Mouse (Mus musculus) forebrain, embryonic 10.5 days (tissue): ENCODE measurements at regions not wholly inside any gene's neighbourhood (a gene's known extent, or its start where the extent isn't known, plus 50 kb on each side); places are given as distances from the start of the nearest gene placed in this dataset.

ENCODE experiments used
- DNase-seq: peaks from one replicate; pipeline ENCODE4 v3.0.0-alpha.2; 2017; ENCODE audit warnings: low spot score; ENCODE audit errors: extremely low spot score
- H3K27ac ChIP-seq: fragments of 300-500 bp; sonication (generic); 2 replicates; pipeline ENCODE4 v1.5.1; 2016; ENCODE audit warnings: mild to moderate bottlenecking
- H3K27me3 ChIP-seq: fragments of 300-500 bp; sonication (generic); 2 replicates; pipeline ENCODE4 v1.6.1; 2016; ENCODE audit warnings: mild to moderate bottlenecking; ENCODE audit not compliant: poor library complexity, severe bottlenecking
- H3K36me3 ChIP-seq: fragments of 300-500 bp; sonication (generic); replicated peaks from 2 replicates; pipeline ENCODE4 v1.6.1; 2016; ENCODE audit warnings: mild to moderate bottlenecking, moderate library complexity
- H3K4me1 ChIP-seq: fragments of 300-500 bp; sonication (generic); 2 replicates; pipeline ENCODE4 v1.6.1; 2016
- H3K4me3 ChIP-seq: fragments of 300-500 bp; sonication (generic); 2 replicates; pipeline ENCODE4 v1.5.1; 2016; ENCODE audit warnings: mild to moderate bottlenecking, moderate library complexity
- H3K9me3 ChIP-seq: fragments of 300-500 bp; sonication (generic); 2 replicates; pipeline ENCODE4 v1.6.1; 2016; ENCODE audit warnings: mild to moderate bottlenecking, moderate library complexity
- WGBS: fragments of 180-500 bp; shearing (Covaris S2); methylation state at CpG from one replicate; pipeline ENCODE4 v1.1.7; 2016; 5-methylcytosine and 5-hydroxymethylcytosine counted together

GRCm38 (mm10) chr12:118569811-118570210 is 268.6 kb upstream of the Sp4 start:
- no peaks in the 10 kb centered on the region for H3K9me3 ChIP-seq
- H3K36me3 ChIP-seq: no peaks in the 10 kb centered on the region
- WGBS: 90% methylated on average over 2 of the region's 2 CpGs
- H3K4me3 ChIP-seq: no peak overlapping the region
- no peak overlapping the region for H3K27ac ChIP-seq
- H3K27me3 ChIP-seq: no peaks in the 10 kb centered on the region
- H3K4me1 ChIP-seq: peaks cover 11% of the 10 kb centered on the region; the same call in 1 of the 2 replicates
- DNase-seq: no peak

- H3K27me3 ChIP-seq: 0 out of 2 replicates have a peak, but pooled peaks cover 7% of the 10 kb centered on the region
- no peaks in the 10 kb centered on the region for H3K36me3 ChIP-seq
- H3K9me3 ChIP-seq: no peaks in the 10 kb centered on the region
- no peak overlapping the region for H3K27ac ChIP-seq
- peaks cover 19% of the 10 kb centered on the region for H3K4me1 ChIP-seq
- no peak for DNase-seq
- H3K4me3 ChIP-seq: no peak overlapping the region
These were observed 265.4 kb upstream of the Sp4 start for GRCm38 (mm10) chr12:118566681-118567080.

DNA sequence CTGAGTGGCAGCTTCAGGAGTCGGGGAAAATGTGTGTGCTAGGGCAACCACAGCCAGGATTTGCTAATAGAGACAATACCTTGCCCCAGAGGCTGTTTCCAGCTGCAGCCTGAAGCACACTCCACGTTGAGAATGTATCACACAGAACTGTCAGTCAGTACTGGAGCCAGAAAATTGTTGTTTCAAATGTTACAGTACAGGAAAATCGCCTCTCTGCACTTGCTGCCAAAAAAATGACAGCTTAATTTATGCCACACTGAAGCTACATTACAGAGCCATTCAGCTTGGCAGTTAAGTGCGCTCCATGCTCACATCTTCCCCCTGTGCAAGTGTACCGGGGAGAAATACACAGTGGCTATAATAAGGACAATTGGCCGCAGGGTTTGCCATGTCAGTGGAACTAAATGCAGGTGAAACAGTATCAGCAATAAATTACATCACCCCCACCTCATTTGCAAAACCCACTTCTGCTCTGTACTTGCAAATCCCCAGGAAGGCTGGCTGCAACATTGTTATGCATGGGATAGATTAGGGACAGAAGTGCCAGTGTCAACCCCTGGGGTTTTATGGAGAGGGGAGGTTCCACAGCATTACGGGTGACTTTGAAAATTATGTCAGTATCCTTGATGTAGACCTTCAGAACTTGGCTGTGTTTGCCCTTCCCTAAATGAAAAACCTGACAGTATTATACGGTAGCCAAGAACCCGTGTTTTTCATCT is 263.3 kb upstream of the Sp4 start:
- Histone ChIP-seq H3K27ac (no peak overlapping the region), H3K9me3 (no peaks in the 10 kb centered on the region), H3K4me1 (peaks cover 19% of the 10 kb centered on the region), H3K36me3 (no peaks in the 10 kb centered on the region), H3K27me3 (0 out of 2 replicates have a peak, but pooled peaks cover 7% of the 10 kb centered on the region), H3K4me3 (no peak overlapping the region)
- no peak for DNase-seq
- WGBS: 35% methylated on average over 9 of the region's 9 CpGs

DNA sequence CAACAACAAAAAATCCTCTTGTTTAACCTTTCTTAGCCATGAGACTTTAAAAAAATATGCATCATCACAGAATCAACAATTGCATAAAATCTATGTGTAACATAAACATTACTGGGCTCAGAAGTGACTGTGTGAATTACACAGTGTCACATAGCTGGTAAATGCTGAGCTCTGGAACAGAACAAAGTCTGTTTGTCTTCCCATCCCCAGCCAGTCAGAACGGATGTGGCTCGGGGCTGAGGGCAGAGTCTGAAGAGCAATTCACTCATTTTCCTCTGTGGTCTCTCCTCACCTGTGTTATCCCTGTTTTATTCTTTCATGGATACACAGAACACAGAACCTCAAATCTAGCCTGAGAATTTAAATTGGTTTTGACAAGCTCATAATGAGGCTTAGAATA is 261.0 kb upstream of the Sp4 start:
- Histone ChIP-seq H3K36me3 (no peaks in the 10 kb centered on the region), H3K4me3 (no peak overlapping the region), H3K9me3 (no peaks in the 10 kb centered on the region), H3K4me1 (peaks cover 19% of the 10 kb centered on the region), H3K27me3 (0 out of 2 replicates have a peak, but pooled peaks cover 7% of the 10 kb centered on the region), H3K27ac (no peak overlapping the region)
- no peak for DNase-seq
- WGBS: 51% methylated on average over 2 of the region's 2 CpGs

- no peak for DNase-seq
- Histone ChIP-seq H3K36me3 (no peaks in the 10 kb centered on the region), H3K4me1 (no peaks in the 10 kb centered on the region), H3K4me3 (no peak overlapping the region), H3K9me3 (no peaks in the 10 kb centered on the region), H3K27ac (no peak overlapping the region), H3K27me3 (no peaks in the 10 kb centered on the region)
- WGBS: 92% methylated on average over 1 of the region's 1 CpGs
These were observed 247.8 kb upstream of the Sp4 start for GRCm38 (mm10) chr12:118549071-118549470.

DNA sequence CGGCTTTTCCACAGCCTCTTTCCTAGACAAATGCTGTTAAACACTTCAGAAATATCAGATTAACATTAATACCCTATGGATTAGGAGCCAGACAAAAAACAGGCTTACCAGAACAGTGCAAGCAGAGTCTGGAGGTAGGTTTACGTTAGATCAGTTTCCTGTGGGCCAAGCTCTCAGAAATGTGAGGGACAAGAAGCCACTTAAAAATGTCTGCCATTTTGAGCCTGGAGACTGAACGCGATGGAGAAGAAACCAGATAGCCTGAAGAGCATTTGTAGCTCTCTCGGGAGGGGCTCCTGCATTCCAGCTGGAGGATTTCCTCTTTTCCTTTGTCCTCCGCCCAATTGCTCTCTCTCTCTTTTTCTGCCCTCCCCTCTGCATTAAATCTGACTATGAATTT is 239.1 kb upstream of the Sp4 start:
- no peaks in the 10 kb centered on the region for H3K27me3 ChIP-seq
- H3K4me1 ChIP-seq: peaks cover 7% of the 10 kb centered on the region
- DNase-seq: no peak
- H3K36me3 ChIP-seq: no peaks in the 10 kb centered on the region
- no peak overlapping the region for H3K4me3 ChIP-seq
- WGBS: 38% methylated on average over 6 of the region's 6 CpGs
- H3K9me3 ChIP-seq: no peaks in the 10 kb centered on the region
- no peak overlapping the region for H3K27ac ChIP-seq

DNA sequence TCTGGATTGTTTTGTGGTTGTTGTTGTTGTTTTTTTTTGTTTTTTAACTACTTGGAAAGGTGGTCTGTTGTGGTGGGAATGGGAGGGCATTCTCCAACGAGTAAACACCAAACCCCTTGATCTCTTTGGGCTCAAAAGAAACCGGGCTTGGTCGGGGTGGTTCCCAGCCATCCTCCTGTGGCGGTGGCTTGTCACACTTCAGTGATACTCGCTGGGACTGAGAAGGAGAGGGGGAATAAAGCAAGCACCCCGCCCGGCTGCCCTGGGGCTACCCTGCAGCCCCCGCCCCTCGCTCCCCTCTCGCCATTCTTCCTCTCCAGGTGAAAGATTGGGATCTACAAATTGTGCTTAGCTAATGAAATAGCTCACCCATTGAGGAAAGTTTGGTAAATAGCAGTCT is 229.3 kb upstream of the Sp4 start:
- Histone ChIP-seq H3K27ac (peak overlapping the region; percentile 82), H3K36me3 (no peaks in the 10 kb centered on the region), H3K4me3 (peak overlapping the region; percentile 43), H3K27me3 (peaks cover 79% of the 10 kb centered on the region), H3K4me1 (peaks cover 47% of the 10 kb centered on the region), H3K9me3 (no peaks in the 10 kb centered on the region)
- DNase-seq: peak; percentile 56
- 0% methylated on average over 10 of the region's 10 CpGs for WGBS

- 1% methylated on average over 36 of the region's 36 CpGs for WGBS
- H3K27me3 ChIP-seq: peaks cover 83% of the 10 kb centered on the region
- H3K4me3 ChIP-seq: peak overlapping the region; percentile 43
These were observed 228.5 kb upstream of the Sp4 start for GRCm38 (mm10) chr12:118529428-118530361.

GRCm38 (mm10) chr12:118521770-118522169 is 220.5 kb upstream of the Sp4 start:
- Histone ChIP-seq H3K36me3 (no peaks in the 10 kb centered on the region), H3K27ac (peak overlapping the region; percentile 80), H3K4me3 (no peak overlapping the region), H3K9me3 (no peaks in the 10 kb centered on the region), H3K4me1 (peaks cover 49% of the 10 kb centered on the region), H3K27me3 (peaks cover 40% of the 10 kb centered on the region)
- 14% methylated on average over 2 of the region's 2 CpGs for WGBS
- DNase-seq: no peak

More at GRCm38 (mm10) chr12:118529428-118530361, 228.5 kb upstream of the Sp4 start:
- Histone ChIP-seq H3K36me3 (no peaks in the 10 kb centered on the region), H3K4me1 (peaks cover 52% of the 10 kb centered on the region), H3K27ac (peak overlapping the region; percentile 82), H3K9me3 (no peaks in the 10 kb centered on the region)
- peak; percentile 75 for DNase-seq

DNA sequence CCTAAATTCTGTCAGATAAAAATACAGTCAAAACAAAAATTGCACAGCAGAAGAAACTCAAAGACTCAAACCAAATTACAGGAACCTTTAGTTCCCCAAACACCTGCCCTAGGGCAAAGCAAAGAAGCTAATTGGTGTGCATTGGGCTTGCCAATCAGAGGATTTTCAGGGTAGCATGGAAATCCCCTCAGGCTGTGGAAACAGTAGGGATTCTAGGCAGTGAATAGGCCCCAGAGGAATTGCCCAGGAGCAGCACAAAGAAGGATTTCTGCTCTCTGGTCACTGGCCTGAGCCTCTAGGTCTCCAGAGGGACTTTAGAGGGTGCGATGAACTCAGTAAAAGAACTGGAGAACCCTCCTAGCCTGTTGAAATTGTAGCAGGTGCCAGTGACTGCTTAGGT is 220.1 kb upstream of the Sp4 start:
- Histone ChIP-seq H3K4me3 (no peak overlapping the region), H3K4me1 (peaks cover 50% of the 10 kb centered on the region), H3K27me3 (peaks cover 39% of the 10 kb centered on the region), H3K9me3 (no peaks in the 10 kb centered on the region), H3K36me3 (no peaks in the 10 kb centered on the region), H3K27ac (peak overlapping the region; percentile 80)
- DNase-seq: peak; percentile 54
- 6% methylated on average over 1 of the region's 1 CpGs for WGBS

GRCm38 (mm10) chr12:118519801-118520327 is 218.6 kb upstream of the Sp4 start:
- peak overlapping the region; percentile 80 for H3K27ac ChIP-seq
- 16% methylated on average over 10 of the region's 10 CpGs for WGBS

DNA sequence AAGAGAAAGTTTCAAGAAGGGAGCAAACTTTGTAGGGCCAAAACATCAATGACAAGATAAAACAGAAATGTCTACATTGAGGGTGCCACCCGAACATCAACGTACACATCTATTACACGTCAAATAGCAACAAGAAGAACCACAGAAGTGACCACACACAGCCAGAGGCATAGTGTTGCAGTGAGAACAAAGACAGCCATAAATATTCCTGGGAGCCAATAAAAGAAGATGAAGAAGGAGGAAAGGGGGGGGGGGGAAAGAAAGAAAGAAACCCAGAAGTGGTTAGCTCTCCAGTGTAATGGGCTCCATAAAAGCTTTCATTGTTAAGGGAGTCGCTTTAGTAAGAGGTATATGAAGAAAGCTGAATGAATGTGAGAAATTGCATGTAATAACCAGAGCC is 209.7 kb upstream of the Sp4 start:
- 79% methylated on average over 4 of the region's 4 CpGs for WGBS
- H3K9me3 ChIP-seq: no peaks in the 10 kb centered on the region
- no peak for DNase-seq

More at GRCm38 (mm10) chr12:118519801-118520327, 218.6 kb upstream of the Sp4 start:
- Histone ChIP-seq H3K27me3 (peaks cover 35% of the 10 kb centered on the region), H3K36me3 (no peaks in the 10 kb centered on the region), H3K4me1 (peaks cover 51% of the 10 kb centered on the region), H3K4me3 (no peak overlapping the region), H3K9me3 (no peaks in the 10 kb centered on the region)
- DNase-seq: no peak

More for the DNA sequence above, 209.7 kb upstream of the Sp4 start:
- H3K4me3 ChIP-seq: no peak overlapping the region
- peaks cover 38% of the 10 kb centered on the region for H3K4me1 ChIP-seq
- H3K27me3 ChIP-seq: peaks cover 28% of the 10 kb centered on the region
- no peaks in the 10 kb centered on the region for H3K36me3 ChIP-seq
- H3K27ac ChIP-seq: no peak overlapping the region
